Mouse (Mus musculus) stomach, embryonic 16.5 days (tissue): Measurements from ENCODE around the gene Psmg3. TPM values are rescaled to one million over a fixed set of nuclear protein-coding genes. Genes with fewer than 3 reads are reported as not detected.
A peak's percentile ranks its signal among the peaks of the same experiment; 100 is the strongest.

Experiments used
- ATAC-seq: fragments of 200-750 bp; cut with Nextera tagmentation; 2 replicates; pipeline ENCODE4 v1.8.0; 2017; ENCODE audit warnings: moderate number of reproducible peaks, moderate TSS enrichment; ENCODE audit not compliant: insufficient read depth, low FRiP score
- H3K27ac ChIP-seq: fragments of 300-500 bp; sonication (generic); 2 replicates; pipeline ENCODE4 v1.5.1; 2014; ENCODE audit warnings: low read length
- H3K27me3 ChIP-seq: fragments of 300-500 bp; sonication (generic); 2 replicates; pipeline ENCODE4 v1.6.1; 2014; ENCODE audit warnings: low read length, control low read depth, mixed read lengths; ENCODE audit not compliant: control insufficient read depth, insufficient read depth
- H3K36me3 ChIP-seq: fragments of 300-500 bp; sonication (generic); 2 replicates; pipeline ENCODE4 v1.6.1; 2014; ENCODE audit warnings: low read length; ENCODE audit not compliant: control insufficient read depth, insufficient read depth
- H3K4me1 ChIP-seq: fragments of 300-500 bp; sonication (generic); 2 replicates; pipeline ENCODE4 v1.6.1; 2014; ENCODE audit warnings: low read length, control low read depth, mixed read lengths; ENCODE audit not compliant: control insufficient read depth, insufficient read depth
- H3K4me2 ChIP-seq: fragments of 300-500 bp; sonication (generic); 2 replicates; pipeline ENCODE4 v1.6.1; 2014; ENCODE audit warnings: low read depth, low read length, mixed read lengths
- H3K4me3 ChIP-seq: fragments of 300-500 bp; sonication (generic); replicated peaks from 2 replicates; pipeline ENCODE4 v1.5.1; 2014; ENCODE audit warnings: mild to moderate bottlenecking, low read length
- H3K9ac ChIP-seq: fragments of 300-500 bp; sonication (generic); 2 replicates; pipeline ENCODE4 v1.6.1; 2014; ENCODE audit warnings: low read length
- H3K9me3 ChIP-seq: fragments of 300-500 bp; sonication (generic); replicated peaks from 2 replicates; pipeline ENCODE4 v1.6.1; 2016; ENCODE audit warnings: low read length, control low read depth; ENCODE audit not compliant: control insufficient read depth
- WGBS: fragments of 180-500 bp; shearing (Covaris S2); extraction: QIAGEN DNeasy Blood & Tissue Kit; methylation state at CpG from one replicate; pipeline ENCODE4 v1.1.7; 2014; 5-methylcytosine and 5-hydroxymethylcytosine counted together
- polyA plus RNA-seq: library from polyadenylated mRNA; unstranded; fragments of >200 nt; fragmentation: Nextera tagmentation; extraction: Ambion mirVana; gene quantifications from 2 replicates; pipeline ENCODE4 v1.2.1, GENCODE M21; 2015

Gene Psmg3
- polyA plus RNA-seq, 1 experiment from 2014 or later = 62.9 TPM

DNA sequence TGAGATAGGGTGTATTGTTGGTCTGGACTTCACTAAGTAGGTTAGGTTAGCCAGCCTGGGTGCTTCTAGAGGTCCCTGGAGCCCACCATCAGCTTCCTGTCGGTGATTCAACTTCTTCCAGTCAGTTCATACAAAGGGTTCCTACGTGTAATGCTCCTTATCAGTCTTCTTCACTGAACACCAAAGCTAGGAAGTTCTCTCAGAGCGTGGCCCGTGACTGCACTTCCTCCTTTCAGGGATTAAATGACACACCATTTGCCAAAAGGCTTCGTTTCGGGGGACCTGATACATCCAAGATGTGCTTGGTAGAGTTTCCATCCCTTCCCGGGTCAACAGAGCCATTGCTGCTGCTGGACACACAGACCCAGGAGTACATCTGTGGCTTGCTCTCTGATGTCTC lies 5.4 kb upstream of the Psmg3 start:
- no peak overlapping the region for H3K9ac ChIP-seq
- H3K27me3 ChIP-seq = no peaks in the 10 kb centered on the region
- no peak overlapping the region for H3K4me2 ChIP-seq
- WGBS = 69% methylated on average over 7 of the region's 7 CpGs
- no peaks in the 10 kb centered on the region for H3K36me3 ChIP-seq
- H3K4me1 ChIP-seq = no peaks in the 10 kb centered on the region
- no peak for ATAC-seq
- H3K4me3 ChIP-seq = no peak overlapping the region
- no peaks in the 10 kb centered on the region for H3K9me3 ChIP-seq
- H3K27ac ChIP-seq = no peak overlapping the region

- H3K27me3 ChIP-seq = no peaks in the 10 kb centered on the region
- no peak overlapping the region for H3K4me3 ChIP-seq
- no peaks in the 10 kb centered on the region for H3K9me3 ChIP-seq
- H3K9ac ChIP-seq = no peak overlapping the region
- H3K36me3 ChIP-seq = no peaks in the 10 kb centered on the region
- H3K4me1 ChIP-seq = peaks cover 8% of the 10 kb centered on the region
- no peak for ATAC-seq
- no peak overlapping the region for H3K4me2 ChIP-seq
- no peak overlapping the region for H3K27ac ChIP-seq
- 63% methylated on average over 3 of the region's 3 CpGs for WGBS
Measured at GRCm38 (mm10) chr5:139830734-139831133, 4.0 kb upstream of the Psmg3 start.

GRCm38 (mm10) chr5:139829384-139829783 lies 2.7 kb upstream of the Psmg3 start:
- no peak overlapping the region for H3K4me2 ChIP-seq
- H3K9ac ChIP-seq = no peak overlapping the region
- no peaks in the 10 kb centered on the region for H3K27me3 ChIP-seq
- no peak for ATAC-seq
- no peak overlapping the region for H3K4me3 ChIP-seq
- H3K27ac ChIP-seq = no peak overlapping the region
- H3K9me3 ChIP-seq = no peaks in the 10 kb centered on the region
- no peaks in the 10 kb centered on the region for H3K36me3 ChIP-seq
- WGBS = 73% methylated on average over 13 of the region's 13 CpGs
- H3K4me1 ChIP-seq = peaks cover 14% of the 10 kb centered on the region

- H3K4me1 ChIP-seq = peaks cover 14% of the 10 kb centered on the region
Measured at GRCm38 (mm10) chr5:139827593-139827992, 908 bp upstream of the Psmg3 start.

DNA sequence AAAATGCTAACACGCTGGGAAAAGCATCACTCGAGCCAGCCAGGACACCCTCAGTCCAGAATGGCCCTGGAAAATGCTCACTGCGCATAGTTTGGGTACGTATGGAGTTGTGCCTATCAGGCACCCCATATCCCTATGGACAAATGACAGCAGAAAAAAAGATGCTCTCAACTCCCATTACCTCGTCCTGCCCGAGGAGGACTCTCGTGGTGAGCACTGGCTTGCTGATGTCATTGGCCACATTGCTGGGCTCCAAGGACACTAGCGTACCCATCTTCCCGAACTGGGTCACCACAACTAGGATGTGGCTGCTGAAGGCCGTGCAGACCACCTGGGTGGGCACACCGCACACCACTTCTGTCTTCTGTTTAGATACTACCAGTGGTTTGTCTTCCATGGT lies 738 bp downstream of the Psmg3 start:
- Histone ChIP-seq H3K4me2 (peak overlapping the region; percentile 95), H3K9ac (peak overlapping the region; percentile 83), H3K4me1 (peaks cover 24% of the 10 kb centered on the region), H3K4me3 (peak overlapping the region; percentile 75), H3K9me3 (no peaks in the 10 kb centered on the region), H3K36me3 (peaks cover 4% of the 10 kb centered on the region; the same call in 1 of the 2 replicates), H3K27me3 (no peaks in the 10 kb centered on the region), H3K27ac (peak overlapping the region; percentile 66; the same call in 1 of the 2 replicates)
- WGBS = 40% methylated on average over 11 of the region's 11 CpGs
- no peak for ATAC-seq

More at GRCm38 (mm10) chr5:139827593-139827992, 908 bp upstream of the Psmg3 start:
- 79% methylated on average over 1 of the region's 1 CpGs for WGBS
- Histone ChIP-seq H3K27ac (no peak overlapping the region), H3K36me3 (no peaks in the 10 kb centered on the region), H3K27me3 (no peaks in the 10 kb centered on the region), H3K4me2 (no peak overlapping the region), H3K9ac (no peak overlapping the region), H3K4me3 (no peak overlapping the region), H3K9me3 (no peaks in the 10 kb centered on the region)
- ATAC-seq = no peak

DNA sequence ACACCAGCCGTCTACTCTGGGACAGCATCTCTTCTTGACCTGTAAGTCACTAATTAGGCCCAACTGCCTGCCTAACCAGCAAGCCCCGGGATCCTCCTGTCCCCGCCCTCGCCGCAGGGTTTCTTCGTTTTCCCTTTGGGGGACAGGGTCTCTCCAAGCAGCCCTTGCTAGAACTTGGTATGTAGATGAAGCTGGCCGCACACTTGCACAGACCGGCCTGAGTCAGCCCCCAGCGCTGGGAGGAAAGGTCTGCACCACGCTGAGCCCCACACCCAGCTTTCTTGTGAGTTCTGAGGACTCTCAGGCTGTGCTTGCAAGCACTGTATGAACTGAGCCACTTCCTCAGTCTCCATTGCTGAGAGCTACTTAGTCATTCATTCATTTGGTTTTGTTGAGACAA lies 2.2 kb downstream of the Psmg3 start:
- H3K4me3 ChIP-seq = no peak overlapping the region
- ATAC-seq = no peak
- no peak overlapping the region for H3K9ac ChIP-seq
- no peak overlapping the region for H3K27ac ChIP-seq
- H3K36me3 ChIP-seq = peaks cover 4% of the 10 kb centered on the region; the same call in 1 of the 2 replicates
- 87% methylated on average over 10 of the region's 10 CpGs for WGBS
- no peaks in the 10 kb centered on the region for H3K9me3 ChIP-seq
- H3K4me2 ChIP-seq = no peak overlapping the region
- H3K27me3 ChIP-seq = no peaks in the 10 kb centered on the region
- peaks cover 24% of the 10 kb centered on the region for H3K4me1 ChIP-seq

DNA sequence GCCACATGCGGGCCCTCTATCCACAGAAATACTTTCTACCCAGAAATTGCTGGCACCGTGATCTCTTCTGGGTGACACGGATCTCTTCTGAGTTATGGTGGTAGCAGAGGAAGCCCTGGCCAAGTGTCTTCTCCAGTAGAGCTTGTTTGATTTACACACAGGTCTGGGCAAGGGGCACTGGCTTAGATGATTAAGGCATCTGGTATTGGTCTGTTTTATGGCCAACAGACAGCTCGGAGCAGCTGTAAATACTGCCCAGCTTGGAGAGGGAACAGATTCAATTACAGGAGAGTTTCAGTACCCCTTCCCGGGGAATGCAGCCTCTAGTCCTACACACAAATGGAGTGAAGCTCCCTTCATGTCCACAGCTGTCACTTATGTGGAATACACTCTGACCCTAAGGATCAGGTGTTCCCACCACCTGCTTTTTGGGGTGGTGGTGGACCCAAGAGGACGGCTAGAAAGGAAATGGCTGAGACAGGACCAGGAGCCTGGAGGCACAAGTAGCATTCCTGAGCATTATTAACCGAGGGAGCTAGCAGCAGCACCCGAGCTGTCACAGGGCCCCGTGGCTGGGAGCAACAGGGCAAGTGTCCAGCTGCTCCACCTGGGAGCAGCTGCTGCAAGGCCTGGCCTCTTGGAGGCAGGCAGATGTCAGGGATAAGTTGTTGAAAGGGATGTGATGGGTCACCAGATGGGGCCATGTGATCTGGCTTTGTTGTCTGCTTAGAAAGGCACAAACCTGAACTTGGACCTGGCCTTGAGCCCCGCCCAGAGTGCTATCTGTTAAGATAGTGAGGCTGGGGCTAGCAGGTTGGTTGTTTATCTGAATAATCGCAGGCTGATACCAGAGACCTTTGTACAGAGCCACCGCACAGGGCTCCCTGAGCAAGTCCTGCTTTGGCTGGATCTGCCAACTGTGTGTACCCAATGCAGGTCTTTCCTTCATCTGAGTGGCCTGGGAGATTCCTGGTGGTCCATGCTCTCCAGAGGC lies 4.9 kb downstream of the Psmg3 start:
- no peaks in the 10 kb centered on the region for H3K27me3 ChIP-seq
- H3K9ac ChIP-seq = peak overlapping the region; percentile 39
- H3K4me3 ChIP-seq = no peak overlapping the region
- peaks cover 21% of the 10 kb centered on the region for H3K4me1 ChIP-seq
- ATAC-seq = peak; percentile 42; the same call in 1 of the 2 replicates
- no peak overlapping the region for H3K4me2 ChIP-seq
- H3K27ac ChIP-seq = peak overlapping the region; percentile 57
- no peaks in the 10 kb centered on the region for H3K9me3 ChIP-seq
- 61% methylated on average over 12 of the region's 12 CpGs for WGBS
- H3K36me3 ChIP-seq = peaks cover 4% of the 10 kb centered on the region; the same call in 1 of the 2 replicates

- peak within 1 kb of the TSS; percentile 83 for H3K27ac ChIP-seq
Measured at GRCm38 (mm10) chr5:139819538-139820181, 7.0 kb downstream of the Psmg3 start, which contains the start of gene Tmem184a. Gene Tmem184a (minus strand): TSS chr5:139819917.

More at GRCm38 (mm10) chr5:139819538-139820181, 7.0 kb downstream of the Psmg3 start, which contains the start of gene Tmem184a:
- Histone ChIP-seq H3K9me3 (no peaks in the 10 kb centered on the region), H3K4me2 (peak within 1 kb of the TSS; percentile 31), H3K4me1 (peaks cover 13% of the 10 kb centered on the region), H3K4me3 (peak within 1 kb of the TSS; percentile 20), H3K9ac (peak within 1 kb of the TSS; percentile 54), H3K36me3 (peaks cover 4% of the 10 kb centered on the region; the same call in 1 of the 2 replicates), H3K27me3 (no peaks in the 10 kb centered on the region)
- 73% methylated on average over 9 of the region's 9 CpGs for WGBS
- no peak; the same call in 1 of the 2 replicates for ATAC-seq
